Mouse (Mus musculus) forebrain, embryonic 16.5 days (tissue): ENCODE measurements at regions not wholly inside any gene's neighbourhood (a gene's known extent, or its start where the extent isn't known, plus 50 kb on each side); places are given as distances from the start of the nearest gene placed in this dataset.
A peak's percentile ranks its signal among the peaks of the same experiment; 100 is the strongest.

ENCODE experiments used
- ATAC-seq: fragments of 200-750 bp; cut with Nextera tagmentation; 2 replicates; pipeline ENCODE4 v1.8.0; 2017; ENCODE audit warnings: mild to moderate bottlenecking, moderate library complexity
- H3K27ac ChIP-seq: fragments of 300-500 bp; sonication (generic); 2 replicates; pipeline ENCODE4 v1.5.1; 2014; ENCODE audit warnings: low read length, control low read depth
- H3K27me3 ChIP-seq: fragments of 300-500 bp; sonication (generic); replicated peaks from 2 replicates; pipeline ENCODE4 v1.6.1; 2014; ENCODE audit warnings: low read length; ENCODE audit not compliant: control insufficient read depth, insufficient read depth
- H3K36me3 ChIP-seq: fragments of 300-500 bp; sonication (generic); 2 replicates; pipeline ENCODE4 v1.6.1; 2014; ENCODE audit not compliant: control insufficient read depth, insufficient read depth
- H3K4me1 ChIP-seq: fragments of 300-500 bp; sonication (generic); replicated peaks from 2 replicates; pipeline ENCODE4 v1.6.1; 2014; ENCODE audit warnings: low read length; ENCODE audit not compliant: control insufficient read depth, insufficient read depth
- H3K4me2 ChIP-seq: fragments of 300-500 bp; sonication (generic); 2 replicates; pipeline ENCODE4 v1.6.1; 2014; ENCODE audit warnings: mild to moderate bottlenecking, low read length, control low read depth
- H3K4me3 ChIP-seq: fragments of 300-500 bp; sonication (generic); replicated peaks from 2 replicates; pipeline ENCODE4 v1.5.1; 2014; ENCODE audit warnings: mild to moderate bottlenecking, low read length, control low read depth
- H3K9ac ChIP-seq: fragments of 300-500 bp; sonication (generic); replicated peaks from 2 replicates; pipeline ENCODE4 v1.6.1; 2014; ENCODE audit warnings: low read depth, low read length, control low read depth
- H3K9me3 ChIP-seq: fragments of 300-500 bp; sonication (generic); 2 replicates; pipeline ENCODE4 v1.6.1; 2016; ENCODE audit warnings: low read length; ENCODE audit not compliant: control insufficient read depth
- WGBS: fragments of 180-500 bp; shearing (Covaris S2); extraction: QIAGEN DNeasy Blood & Tissue Kit; methylation state at CpG from one replicate; pipeline ENCODE4 v1.1.7; 2014; 5-methylcytosine and 5-hydroxymethylcytosine counted together

GRCm38 (mm10) chr1:48109358-48109757 is 1216.7 kb upstream of the Slc39a10 start:
- 29% methylated on average over 1 of the region's 1 CpGs for WGBS
- no peaks in the 10 kb centered on the region for H3K27me3 ChIP-seq
- no peaks in the 10 kb centered on the region for H3K36me3 ChIP-seq
- no peak overlapping the region for H3K27ac ChIP-seq
- H3K4me1 ChIP-seq: no peaks in the 10 kb centered on the region
- ATAC-seq: peak; percentile 67
- H3K9ac ChIP-seq: no peak overlapping the region
- no peak overlapping the region for H3K4me3 ChIP-seq
- H3K4me2 ChIP-seq: no peak overlapping the region
- H3K9me3 ChIP-seq: no peaks in the 10 kb centered on the region
